Mouse (Mus musculus) intestine, embryonic 14.5 days (tissue): ENCODE measurements around the gene Glis1. TPM values are rescaled to one million over a fixed set of nuclear protein-coding genes. Genes with fewer than 3 reads are reported as not detected.

Source experiments
- ATAC-seq: fragments of 200-750 bp; cut with Nextera tagmentation; replicated peaks from 2 replicates; pipeline ENCODE4 v1.8.0; 2017; ENCODE audit warnings: low read depth, moderate number of reproducible peaks, moderate TSS enrichment, moderate library complexity; ENCODE audit not compliant: low FRiP score, low TSS enrichment
- DNase-seq: peaks from one replicate; pipeline ENCODE4 v3.0.0-alpha.2; 2018; ENCODE audit warnings: low spot score
- H3K27ac ChIP-seq: fragments of 300-500 bp; sonication (generic); 2 replicates; pipeline ENCODE4 v1.5.1; 2014; ENCODE audit warnings: low read depth, mild to moderate bottlenecking, control low read depth
- H3K27me3 ChIP-seq: fragments of 300-500 bp; sonication (generic); replicated peaks from 2 replicates; pipeline ENCODE4 v1.6.1; 2014; ENCODE audit warnings: low read length, control low read depth; ENCODE audit not compliant: control insufficient read depth, insufficient read depth
- H3K36me3 ChIP-seq: fragments of 300-500 bp; sonication (generic); 2 replicates; pipeline ENCODE4 v1.6.1; 2014; ENCODE audit warnings: low read length, control low read depth; ENCODE audit not compliant: control insufficient read depth, insufficient read depth
- H3K4me1 ChIP-seq: fragments of 300-500 bp; sonication (generic); replicated peaks from 2 replicates; pipeline ENCODE4 v1.6.1; 2014; ENCODE audit warnings: low read length, control low read depth, mixed read lengths; ENCODE audit not compliant: control insufficient read depth, insufficient read depth
- H3K4me2 ChIP-seq: fragments of 300-500 bp; sonication (generic); 2 replicates; pipeline ENCODE4 v1.6.1; 2014; ENCODE audit warnings: low read length
- H3K4me3 ChIP-seq: fragments of 300-500 bp; sonication (generic); 2 replicates; pipeline ENCODE4 v1.5.1; 2014; ENCODE audit warnings: low read depth, low read length, control low read depth, mixed read lengths
- H3K9ac ChIP-seq: fragments of 300-500 bp; sonication (generic); 2 replicates; pipeline ENCODE4 v1.6.1; 2014; ENCODE audit warnings: mild to moderate bottlenecking, low read length
- H3K9me3 ChIP-seq: fragments of 300-500 bp; sonication (generic); 2 replicates; pipeline ENCODE4 v1.6.1; 2016; ENCODE audit warnings: low read length, control low read depth; ENCODE audit not compliant: control insufficient read depth
- WGBS: fragments of 180-500 bp; shearing (Covaris S2); extraction: QIAGEN DNeasy Blood & Tissue Kit; methylation state at CpG from one replicate; pipeline ENCODE4 v1.1.7; 2014; 5-methylcytosine and 5-hydroxymethylcytosine counted together
- polyA plus RNA-seq: library from polyadenylated mRNA; unstranded; fragments of >200 nt; fragmentation: Nextera tagmentation; extraction: Ambion mirVana; gene quantifications from 2 replicates; pipeline ENCODE4 v1.2.1, GENCODE M21; 2014

The Glis1 gene
- polyA plus RNA-seq, 1 experiment from 2014 or later, result 0.43 TPM

DNA sequence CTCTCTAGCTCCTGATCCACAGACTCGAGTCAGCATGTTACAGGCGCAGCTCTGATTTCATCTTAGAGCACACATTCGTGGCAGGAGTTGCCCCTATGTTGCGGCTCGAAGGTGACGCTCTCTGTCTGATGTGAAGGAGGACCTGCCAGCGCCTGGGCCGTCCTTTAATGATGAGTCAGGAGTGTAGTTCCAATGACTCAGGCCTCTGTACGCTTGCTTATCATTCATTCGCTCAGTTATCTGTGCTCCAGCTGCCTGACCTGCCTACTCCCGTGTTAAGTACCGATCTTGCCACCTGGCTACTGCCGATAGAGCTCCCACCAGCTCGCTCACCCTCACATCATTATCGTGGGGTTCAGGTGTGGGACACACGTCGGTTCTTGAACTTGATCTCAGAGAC is 24.5 kb downstream of the Glis1 start:
- H3K36me3 ChIP-seq, result no peaks in the 10 kb centered on the region
- H3K9ac ChIP-seq, result no peak overlapping the region
- H3K27ac ChIP-seq, result no peak overlapping the region
- H3K27me3 ChIP-seq, result no peaks in the 10 kb centered on the region
- no peaks in the 10 kb centered on the region for H3K9me3 ChIP-seq
- DNase-seq, result no peak
- no peak for ATAC-seq
- H3K4me1 ChIP-seq, result no peaks in the 10 kb centered on the region
- H3K4me3 ChIP-seq, result no peak overlapping the region
- 80% methylated on average over 17 of the region's 17 CpGs for WGBS
- H3K4me2 ChIP-seq, result no peak overlapping the region

DNA sequence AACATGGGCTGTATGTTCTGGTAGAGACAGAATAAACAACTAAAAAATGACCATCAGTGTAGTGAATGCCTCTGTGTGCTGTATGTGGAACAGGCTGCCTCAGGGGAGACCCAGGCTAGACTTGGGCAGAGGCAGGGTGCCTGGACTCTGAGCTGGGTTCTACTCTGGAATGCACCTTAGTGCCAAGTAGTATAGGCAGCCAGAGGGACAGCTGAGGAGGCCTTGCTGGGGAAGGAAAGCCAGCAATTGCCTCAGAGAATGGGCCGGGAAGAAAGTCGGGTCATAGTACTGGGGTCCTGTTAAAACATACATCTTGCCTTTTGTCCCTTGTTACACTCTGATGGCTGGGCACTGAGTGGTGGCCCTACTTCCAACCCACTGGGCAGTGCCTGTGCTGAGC is 25.1 kb downstream of the Glis1 start:
- DNase-seq, result no peak
- no peak overlapping the region for H3K4me2 ChIP-seq
- WGBS, result 89% methylated on average over 2 of the region's 2 CpGs
- no peaks in the 10 kb centered on the region for H3K9me3 ChIP-seq
- H3K27me3 ChIP-seq, result no peaks in the 10 kb centered on the region
- no peak overlapping the region for H3K27ac ChIP-seq
- H3K4me1 ChIP-seq, result no peaks in the 10 kb centered on the region
- H3K9ac ChIP-seq, result no peak overlapping the region
- no peak for ATAC-seq
- H3K4me3 ChIP-seq, result no peak overlapping the region
- H3K36me3 ChIP-seq, result no peaks in the 10 kb centered on the region

GRCm38 (mm10) chr4:107460468-107460867 is 26.1 kb downstream of the Glis1 start:
- ATAC-seq (no peak), DNase-seq (no peak)
- Histone ChIP-seq H3K27ac (no peak overlapping the region), H3K9ac (no peak overlapping the region), H3K36me3 (no peaks in the 10 kb centered on the region), H3K9me3 (no peaks in the 10 kb centered on the region), H3K27me3 (no peaks in the 10 kb centered on the region), H3K4me2 (no peak overlapping the region), H3K4me1 (no peaks in the 10 kb centered on the region), H3K4me3 (no peak overlapping the region)
- WGBS, result 73% methylated on average over 11 of the region's 11 CpGs

DNA sequence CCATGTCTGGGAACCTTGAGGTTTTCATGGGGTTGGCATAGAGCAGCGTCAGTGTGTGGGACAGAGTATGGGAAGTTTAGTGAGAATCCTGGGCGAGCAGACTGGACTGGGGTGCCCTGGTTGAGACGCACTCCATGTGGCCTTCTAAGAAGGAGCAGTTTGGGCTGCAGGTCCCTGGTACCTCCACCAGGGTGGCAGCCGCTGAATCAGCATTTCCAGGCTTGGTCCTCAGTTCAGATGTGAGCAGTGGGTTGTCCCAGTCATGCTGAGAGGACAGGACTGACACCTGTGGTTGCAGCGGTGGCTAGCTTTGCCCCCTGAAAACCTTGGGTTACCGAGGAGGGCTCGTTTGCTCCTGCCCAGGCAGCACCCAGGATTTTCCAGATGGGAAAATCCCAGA is 33.4 kb downstream of the Glis1 start:
- DNase-seq (no peak), ATAC-seq (peak; percentile 22; the same call in 1 of the 2 replicates)
- peaks cover 7% of the 10 kb centered on the region; the same call in 1 of the 2 replicates for H3K4me1 ChIP-seq
- no peak overlapping the region for H3K9ac ChIP-seq
- no peak overlapping the region for H3K4me3 ChIP-seq
- 80% methylated on average over 7 of the region's 7 CpGs for WGBS
- no peaks in the 10 kb centered on the region for H3K36me3 ChIP-seq
- no peaks in the 10 kb centered on the region for H3K9me3 ChIP-seq
- no peak overlapping the region for H3K4me2 ChIP-seq
- no peak overlapping the region for H3K27ac ChIP-seq
- H3K27me3 ChIP-seq, result 0 out of 2 replicates have a peak, but pooled peaks cover 5% of the 10 kb centered on the region

GRCm38 (mm10) chr4:107468264-107468663 is 33.9 kb downstream of the Glis1 start:
- Histone ChIP-seq H3K4me1 (peaks cover 7% of the 10 kb centered on the region; the same call in 1 of the 2 replicates), H3K27ac (no peak overlapping the region), H3K27me3 (0 out of 2 replicates have a peak, but pooled peaks cover 5% of the 10 kb centered on the region), H3K4me3 (no peak overlapping the region), H3K9ac (no peak overlapping the region), H3K36me3 (no peaks in the 10 kb centered on the region), H3K4me2 (no peak overlapping the region), H3K9me3 (no peaks in the 10 kb centered on the region)
- WGBS, result 36% methylated on average over 13 of the region's 13 CpGs
- no peak for DNase-seq
- peak; percentile 59 for ATAC-seq

DNA sequence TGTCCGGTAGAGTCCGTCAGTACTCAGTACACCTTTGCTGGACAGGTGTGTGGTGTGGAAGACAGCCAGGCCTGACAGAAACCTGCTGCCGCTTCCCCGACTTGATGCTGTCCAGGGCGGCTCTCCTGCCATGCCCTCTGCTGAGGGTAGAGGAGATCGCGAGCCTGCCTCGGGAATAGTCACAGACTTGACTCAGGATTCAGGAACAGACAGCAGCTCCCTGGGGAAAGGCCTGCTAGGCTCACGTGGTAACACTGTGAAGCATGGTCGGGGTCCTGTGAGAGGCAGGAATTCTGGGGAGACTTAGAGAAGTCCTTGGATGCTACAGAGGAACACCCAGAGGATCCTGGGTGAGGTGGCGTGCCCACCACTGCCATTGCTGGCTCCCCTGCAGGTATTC is 34.4 kb downstream of the Glis1 start:
- H3K4me3 ChIP-seq, result no peak overlapping the region
- no peak; the same call in 1 of the 2 replicates for ATAC-seq
- H3K4me1 ChIP-seq, result peaks cover 7% of the 10 kb centered on the region; the same call in 1 of the 2 replicates
- no peak overlapping the region for H3K9ac ChIP-seq
- no peak overlapping the region for H3K27ac ChIP-seq
- 0 out of 2 replicates have a peak, but pooled peaks cover 5% of the 10 kb centered on the region for H3K27me3 ChIP-seq
- H3K4me2 ChIP-seq, result no peak overlapping the region
- WGBS, result 53% methylated on average over 11 of the region's 11 CpGs
- no peaks in the 10 kb centered on the region for H3K9me3 ChIP-seq
- H3K36me3 ChIP-seq, result no peaks in the 10 kb centered on the region
- DNase-seq, result no peak

DNA sequence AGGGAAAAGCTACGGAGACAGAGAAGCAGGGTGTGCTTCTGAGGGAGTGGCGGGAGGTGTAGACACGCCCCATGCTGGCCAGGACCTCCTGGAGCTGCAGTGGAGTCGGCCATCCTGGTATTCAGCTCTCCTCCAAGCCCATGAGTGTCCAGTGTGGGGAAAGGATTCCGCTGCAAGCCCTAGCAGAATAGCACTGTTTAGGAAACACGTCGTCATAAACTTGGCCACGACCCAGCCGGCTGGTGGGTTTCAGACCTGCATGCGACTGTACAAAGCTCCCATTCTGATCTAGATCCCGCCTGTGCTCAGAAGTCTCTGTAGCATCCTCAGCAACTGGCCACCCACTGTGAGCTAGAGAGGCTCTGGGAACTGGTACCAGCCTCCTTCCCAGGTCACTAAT is 41.9 kb downstream of the Glis1 start:
- no peak overlapping the region for H3K4me2 ChIP-seq
- no peaks in the 10 kb centered on the region for H3K36me3 ChIP-seq
- no peak overlapping the region for H3K27ac ChIP-seq
- no peak overlapping the region for H3K4me3 ChIP-seq
- peaks cover 2% of the 10 kb centered on the region; the same call in 1 of the 2 replicates for H3K27me3 ChIP-seq
- WGBS, result 22% methylated on average over 11 of the region's 11 CpGs
- no peak overlapping the region for H3K9ac ChIP-seq
- ATAC-seq (peak; percentile 60; the same call in 1 of the 2 replicates), DNase-seq (peak; percentile 68)
- peaks cover 10% of the 10 kb centered on the region; the same call in 1 of the 2 replicates for H3K4me1 ChIP-seq
- H3K9me3 ChIP-seq, result no peaks in the 10 kb centered on the region

- Histone ChIP-seq H3K4me2 (no peak overlapping the region), H3K9me3 (no peaks in the 10 kb centered on the region), H3K36me3 (no peaks in the 10 kb centered on the region), H3K4me3 (no peak overlapping the region), H3K9ac (no peak overlapping the region), H3K27ac (no peak overlapping the region), H3K27me3 (no peaks in the 10 kb centered on the region; the same call in 1 of the 2 replicates), H3K4me1 (peaks cover 10% of the 10 kb centered on the region; the same call in 1 of the 2 replicates)
- DNase-seq, result no peak
- no peak for ATAC-seq
- 63% methylated on average over 5 of the region's 5 CpGs for whole genome bisulfite sequencing
These were observed 44.6 kb downstream of the Glis1 start for GRCm38 (mm10) chr4:107479015-107479414.

DNA sequence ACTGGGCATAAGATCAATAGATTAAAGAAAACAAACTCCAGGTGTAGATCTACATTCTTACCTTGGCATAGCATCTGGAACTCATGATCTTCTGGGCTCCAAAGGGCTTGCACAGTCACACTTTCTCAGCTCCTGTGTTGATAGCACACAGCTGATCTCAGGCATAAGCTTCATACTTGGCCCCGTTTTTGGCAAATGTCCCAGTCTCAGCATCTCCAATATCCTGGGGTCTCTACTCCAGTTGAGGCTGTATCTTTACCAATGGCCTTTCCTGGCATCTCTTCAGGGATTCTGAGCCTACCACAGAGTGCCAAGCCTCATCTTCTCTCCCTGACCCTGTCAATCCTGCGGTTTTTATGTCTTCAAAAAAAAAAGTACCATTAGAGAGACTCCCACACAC is 48.1 kb downstream of the Glis1 start:
- 79% methylated on average over 2 of the region's 2 CpGs for WGBS
- no peak for DNase-seq

More for the DNA sequence above, 48.1 kb downstream of the Glis1 start:
- H3K4me1 ChIP-seq, result peaks cover 10% of the 10 kb centered on the region; the same call in 1 of the 2 replicates
- H3K4me3 ChIP-seq, result no peak overlapping the region
- ATAC-seq, result no peak
- H3K9ac ChIP-seq, result no peak overlapping the region
- no peaks in the 10 kb centered on the region for H3K9me3 ChIP-seq
- no peaks in the 10 kb centered on the region for H3K36me3 ChIP-seq
- H3K27me3 ChIP-seq, result no peaks in the 10 kb centered on the region
- H3K4me2 ChIP-seq, result no peak overlapping the region
- H3K27ac ChIP-seq, result no peak overlapping the region
